Mouse (Mus musculus) macrophage (primary cell): ENCODE results near the gene Cfap299. TPM values are rescaled to one million over a fixed set of nuclear protein-coding genes. Genes with fewer than 3 reads are reported as not detected.

Source experiments
- H3K27ac ChIP-seq: fragments of 350-480 bp; formaldehyde crosslinking; 2 replicates; pipeline ENCODE4 v1.9.0; 2021
- H3K36me3 ChIP-seq: fragments of 350-480 bp; formaldehyde crosslinking; 2 replicates; pipeline ENCODE4 v1.9.0; 2021; ENCODE audit errors: inconsistent target
- H3K4me3 ChIP-seq: fragments of 350-480 bp; formaldehyde crosslinking; 2 replicates; pipeline ENCODE4 v1.9.0; 2021; ENCODE audit errors: inconsistent target
- H3K79me2 ChIP-seq: fragments of 350-480 bp; formaldehyde crosslinking; 2 replicates; pipeline ENCODE4 v1.9.0; 2021; ENCODE audit errors: inconsistent target
- WGBS: methylation state at CpG from one replicate; pipeline ENCODE4 v1.1.7; 2026; ENCODE audit warnings: inconsistent platforms; ENCODE audit not compliant: missing documents; 5-methylcytosine and 5-hydroxymethylcytosine counted together
- polyA plus RNA-seq: library from polyadenylated mRNA; stranded (reverse); fragments of 250-400 nt; gene quantifications from 3 replicates; pipeline ENCODE4 v1.2.4, GENCODE M21; 2018; ENCODE audit warnings: inconsistent platforms

The Cfap299 gene
- polyA plus RNA-seq, 1 experiment from 2014 or later = not detected

DNA sequence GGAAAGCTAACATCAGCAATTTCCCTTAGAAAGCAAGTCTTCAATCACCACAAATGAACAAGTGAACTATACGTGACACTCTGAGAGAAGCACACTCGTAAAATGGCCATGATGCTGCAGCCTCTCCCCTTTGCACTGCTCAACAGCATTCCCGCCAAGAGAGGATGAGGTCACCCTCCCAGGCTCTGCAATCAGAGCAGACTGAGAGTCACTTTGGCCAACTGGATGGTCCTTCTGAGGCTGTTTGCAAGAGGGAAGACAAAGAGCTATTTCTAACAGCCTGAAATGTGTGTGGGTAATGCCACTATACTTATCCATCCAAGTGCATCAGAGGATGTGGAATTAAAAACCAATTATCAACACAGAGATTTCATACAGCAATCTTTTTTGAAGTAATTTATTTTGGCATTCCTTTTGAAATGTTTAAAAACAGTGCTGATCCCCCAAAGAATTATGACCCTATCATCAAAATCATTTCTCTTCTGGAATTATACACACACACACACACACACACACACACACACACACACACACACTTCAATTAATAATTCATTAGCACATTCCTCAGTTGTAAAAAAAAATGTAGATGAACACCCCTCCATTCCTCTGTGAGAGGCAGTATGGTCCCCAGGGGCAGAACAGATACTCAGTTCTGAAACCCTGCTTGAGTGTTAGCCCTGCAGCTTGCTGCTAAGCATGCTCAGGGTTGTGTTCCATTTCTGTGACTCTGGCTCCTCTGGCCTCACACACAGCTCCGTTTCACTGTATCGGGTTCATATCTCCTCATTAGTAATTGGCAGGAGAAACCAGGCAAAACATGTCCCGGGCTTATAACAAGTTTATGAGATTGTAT, 403.3 kb downstream of the Cfap299 start:
- no peaks in the 10 kb centered on the region for H3K36me3 ChIP-seq
- no peak overlapping the region for H3K27ac ChIP-seq
- no peak overlapping the region for H3K4me3 ChIP-seq
- H3K79me2 ChIP-seq = no peaks in the 10 kb centered on the region
- 78% methylated on average over 6 of the region's 6 CpGs for WGBS

DNA sequence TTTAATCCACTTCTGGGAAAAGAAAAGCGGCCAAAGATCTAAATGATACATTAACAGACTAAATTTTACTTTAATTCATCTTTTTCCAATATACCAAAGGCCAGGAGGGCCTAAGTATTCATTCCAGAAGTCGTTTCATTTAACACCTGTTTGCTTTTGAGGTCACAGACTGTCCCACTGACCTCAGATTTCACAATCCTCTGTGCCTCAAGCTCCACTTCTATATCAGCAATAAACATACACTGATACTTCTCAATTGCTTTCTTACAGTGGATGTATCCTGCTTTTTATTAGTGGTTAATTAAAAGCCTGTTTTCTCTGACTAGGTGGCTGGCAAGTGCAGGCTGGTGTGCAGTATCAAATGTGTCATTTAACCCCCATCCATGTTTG, 403.9 kb downstream of the Cfap299 start:
- H3K79me2 ChIP-seq = no peaks in the 10 kb centered on the region
- H3K36me3 ChIP-seq = no peaks in the 10 kb centered on the region
- WGBS = 63% methylated on average over 2 of the region's 2 CpGs
- H3K4me3 ChIP-seq = no peak overlapping the region
- H3K27ac ChIP-seq = no peak overlapping the region

DNA sequence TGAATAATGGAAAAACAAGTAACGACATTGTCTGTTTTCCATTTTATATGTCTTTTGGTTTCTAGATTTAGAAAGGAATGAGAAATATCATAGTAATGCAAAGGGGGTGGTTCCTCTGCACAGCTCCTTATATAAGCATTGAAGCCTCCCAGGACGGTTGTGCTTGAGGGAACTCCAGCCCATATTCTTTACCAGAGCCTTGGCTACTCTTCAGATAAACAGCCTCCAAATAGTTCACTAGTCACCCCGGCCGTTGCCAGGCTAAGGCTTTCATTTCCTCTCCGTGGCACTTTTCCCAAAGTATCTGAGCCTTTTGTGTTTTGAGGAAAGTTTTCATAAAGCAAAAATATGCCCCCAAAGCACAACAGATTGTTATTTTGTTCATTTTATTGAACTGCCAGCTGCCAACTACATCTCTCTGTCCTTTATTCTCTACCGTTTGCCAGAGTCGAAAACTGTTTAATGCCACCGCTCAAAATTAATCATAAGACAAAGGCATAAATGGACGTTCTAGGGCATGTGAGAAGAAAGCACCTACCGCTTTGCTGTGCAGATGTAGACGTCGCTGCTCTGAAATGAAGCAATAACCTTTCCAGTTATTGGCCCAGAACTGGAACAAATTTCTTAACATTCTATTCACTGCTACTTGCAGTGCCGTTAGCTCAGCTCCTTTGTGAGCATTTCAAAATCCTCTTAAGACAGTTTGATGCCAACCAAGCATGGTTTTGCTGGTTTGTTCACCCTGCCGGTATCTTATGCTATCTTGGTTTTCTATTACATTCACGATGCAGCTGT, 433.0 kb downstream of the Cfap299 start:
- Histone ChIP-seq H3K27ac (no peak overlapping the region), H3K4me3 (no peak overlapping the region), H3K79me2 (no peaks in the 10 kb centered on the region), H3K36me3 (no peaks in the 10 kb centered on the region)
- WGBS = 90% methylated on average over 14 of the region's 15 CpGs

DNA sequence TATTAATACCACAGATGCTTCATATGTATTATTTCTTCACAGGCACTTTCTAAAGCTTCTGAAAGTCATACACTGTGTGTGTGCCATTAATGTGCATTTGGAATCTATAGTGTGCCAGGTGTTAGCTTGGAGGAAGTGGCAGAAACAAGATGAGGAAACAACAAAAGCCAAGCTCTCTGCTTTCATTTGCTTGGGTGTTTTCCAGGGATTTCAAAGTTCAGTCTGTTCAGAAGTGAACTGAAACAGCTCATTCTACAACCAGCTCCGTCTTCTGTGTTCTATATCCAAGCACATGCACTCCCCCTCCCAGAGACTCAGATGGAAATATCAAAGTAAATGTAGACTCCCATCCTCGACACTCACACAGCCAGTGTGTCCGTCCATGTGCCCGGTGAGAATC, 449.5 kb downstream of the Cfap299 start:
- H3K36me3 ChIP-seq = no peaks in the 10 kb centered on the region
- no peak overlapping the region for H3K4me3 ChIP-seq
- H3K27ac ChIP-seq = no peak overlapping the region
- WGBS = 85% methylated on average over 4 of the region's 4 CpGs
- H3K79me2 ChIP-seq = no peaks in the 10 kb centered on the region

DNA sequence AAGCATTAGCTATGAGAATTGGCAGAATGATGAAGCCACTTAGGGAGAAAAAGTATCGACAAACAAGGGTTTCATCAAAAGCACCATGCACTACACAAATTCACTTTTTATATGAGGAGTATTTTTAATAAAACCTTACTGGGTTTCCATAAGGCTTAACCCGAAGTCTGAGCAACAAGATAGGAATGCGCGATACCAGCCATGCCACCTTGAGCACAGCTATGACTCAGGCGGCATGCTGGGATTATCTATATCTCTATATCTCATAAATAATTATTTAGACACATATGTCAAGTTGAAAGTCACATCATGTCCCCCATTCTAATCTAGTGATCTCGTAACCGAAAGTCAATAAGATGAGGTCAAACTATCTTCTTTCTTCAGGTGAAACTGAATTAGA, 453.0 kb downstream of the Cfap299 start:
- H3K36me3 ChIP-seq = no peaks in the 10 kb centered on the region
- H3K4me3 ChIP-seq = no peak overlapping the region
- no peaks in the 10 kb centered on the region for H3K79me2 ChIP-seq
- H3K27ac ChIP-seq = no peak overlapping the region
- 99% methylated on average over 6 of the region's 7 CpGs for WGBS

DNA sequence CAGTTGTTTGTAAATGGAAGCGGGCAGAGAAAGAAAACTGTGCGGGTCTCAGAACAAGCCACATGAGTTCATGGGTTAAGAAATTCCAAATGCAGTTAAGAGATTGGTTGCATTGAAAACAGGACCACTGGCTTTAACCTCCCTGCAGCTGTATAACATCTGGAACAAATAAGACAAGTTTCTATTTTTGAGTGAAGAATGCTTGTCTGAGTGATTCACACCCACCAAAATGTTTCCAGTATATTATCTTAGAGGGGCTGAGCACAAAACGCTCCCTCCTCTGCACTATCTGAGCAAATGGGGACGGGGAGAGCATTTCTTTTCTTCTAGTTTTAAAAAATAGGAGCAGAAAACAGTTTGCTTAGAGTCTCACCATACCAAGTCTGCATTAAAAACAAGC, 458.6 kb downstream of the Cfap299 start:
- 77% methylated on average over 4 of the region's 4 CpGs for WGBS
- Histone ChIP-seq H3K4me3 (no peak overlapping the region), H3K27ac (no peak overlapping the region), H3K79me2 (no peaks in the 10 kb centered on the region), H3K36me3 (no peaks in the 10 kb centered on the region)

DNA sequence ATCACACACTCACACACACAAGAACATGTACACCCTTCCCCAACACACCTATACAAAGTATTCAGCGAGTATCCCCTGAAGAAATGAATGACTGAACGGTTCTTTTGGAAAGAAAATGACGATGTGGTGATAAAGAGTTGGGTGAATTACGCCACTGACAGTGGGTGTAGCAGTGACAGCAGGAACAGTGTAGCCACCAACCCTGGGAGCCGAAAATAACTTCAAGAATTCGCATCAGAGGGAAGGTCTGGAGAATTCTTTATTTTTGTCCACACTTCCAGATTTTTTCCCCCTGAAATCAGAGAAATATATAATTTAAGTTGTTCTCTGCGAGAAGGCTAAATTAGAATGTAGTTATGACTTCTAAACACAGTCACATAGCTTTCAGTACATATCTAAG, 459.5 kb downstream of the Cfap299 start:
- Histone ChIP-seq H3K4me3 (no peak overlapping the region), H3K79me2 (no peaks in the 10 kb centered on the region), H3K27ac (no peak overlapping the region), H3K36me3 (no peaks in the 10 kb centered on the region)
- 83% methylated on average over 7 of the region's 7 CpGs for WGBS

DNA sequence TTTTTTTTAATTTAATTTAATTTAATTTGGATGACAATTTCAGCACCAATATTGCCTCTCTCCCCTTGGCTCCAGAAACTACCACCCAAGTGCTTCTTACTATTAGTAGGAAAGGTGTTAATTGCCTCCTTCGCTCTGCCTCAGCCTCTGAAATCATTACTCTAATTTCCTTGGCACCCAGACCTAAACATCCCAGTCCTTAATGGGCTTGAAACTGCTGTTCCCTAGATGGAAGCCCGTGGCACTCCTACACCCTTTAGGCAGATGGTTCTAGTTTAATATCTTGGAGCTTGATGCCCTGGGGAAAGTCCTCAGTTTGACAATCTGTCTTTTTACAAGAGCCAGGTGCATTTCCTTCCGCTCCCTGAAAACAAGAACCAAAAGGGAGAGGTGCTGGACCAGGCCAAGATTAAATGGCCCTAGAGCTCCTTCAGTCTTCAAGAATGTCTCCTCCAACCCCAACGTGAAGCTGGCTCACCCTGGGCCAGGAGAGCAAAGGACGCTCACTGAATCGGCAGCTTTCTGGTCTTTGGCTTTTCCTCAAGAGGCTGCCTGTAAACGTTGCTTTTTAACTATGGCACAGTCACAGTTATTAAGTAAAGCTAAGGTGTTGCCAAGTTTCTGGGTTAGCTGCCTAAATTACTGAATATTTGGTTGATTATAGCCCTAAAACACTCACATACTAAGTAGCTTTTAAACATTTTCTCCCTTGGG, 461.9 kb downstream of the Cfap299 start:
- WGBS = 72% methylated on average over 7 of the region's 7 CpGs
- Histone ChIP-seq H3K79me2 (no peaks in the 10 kb centered on the region), H3K4me3 (no peak overlapping the region), H3K27ac (no peak overlapping the region), H3K36me3 (no peaks in the 10 kb centered on the region)

DNA sequence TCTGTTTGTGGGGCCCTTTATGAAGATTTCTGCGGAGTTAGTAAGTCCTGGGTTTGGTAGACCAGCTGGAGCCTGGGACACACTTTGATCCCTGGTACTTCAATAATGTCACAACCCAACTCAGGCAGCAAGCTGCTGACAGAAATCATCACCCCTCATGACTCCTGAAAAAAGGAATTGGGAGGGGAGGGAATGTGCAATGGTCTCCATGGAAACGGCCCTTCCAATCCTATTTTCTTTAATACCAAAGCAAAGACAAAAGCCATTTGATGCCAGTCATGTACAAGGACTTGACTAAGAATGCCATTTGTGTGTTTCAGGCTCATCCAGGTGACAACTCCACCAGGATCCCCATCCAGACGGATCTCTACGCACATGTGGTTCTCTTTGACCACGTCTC, 472.4 kb downstream of the Cfap299 start:
- WGBS = 82% methylated on average over 5 of the region's 5 CpGs
- H3K79me2 ChIP-seq = no peaks in the 10 kb centered on the region
- no peak overlapping the region for H3K4me3 ChIP-seq
- H3K27ac ChIP-seq = no peak overlapping the region
- H3K36me3 ChIP-seq = no peaks in the 10 kb centered on the region

DNA sequence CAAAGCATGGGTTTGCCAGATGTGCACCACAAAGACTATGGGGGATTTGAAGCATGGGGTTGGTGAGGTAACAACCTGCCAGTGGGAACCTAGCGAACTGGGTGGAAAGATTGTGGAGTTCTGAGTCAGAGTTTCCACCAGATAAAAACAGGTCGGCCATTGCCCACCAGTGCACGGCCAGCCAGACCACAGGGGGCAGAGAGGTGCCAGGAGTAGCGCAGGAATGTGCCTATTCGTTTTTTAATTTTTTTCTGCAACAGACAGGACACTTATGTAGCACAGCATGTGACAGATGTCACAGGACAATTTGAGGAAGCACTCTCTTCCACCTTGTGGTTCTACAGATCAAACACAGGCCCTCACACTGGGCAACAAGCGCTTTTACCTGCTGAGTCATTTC, 475.7 kb downstream of the Cfap299 start:
- Histone ChIP-seq H3K27ac (no peak overlapping the region), H3K36me3 (no peaks in the 10 kb centered on the region), H3K4me3 (no peak overlapping the region), H3K79me2 (no peaks in the 10 kb centered on the region)
- 85% methylated on average over 6 of the region's 6 CpGs for WGBS

DNA sequence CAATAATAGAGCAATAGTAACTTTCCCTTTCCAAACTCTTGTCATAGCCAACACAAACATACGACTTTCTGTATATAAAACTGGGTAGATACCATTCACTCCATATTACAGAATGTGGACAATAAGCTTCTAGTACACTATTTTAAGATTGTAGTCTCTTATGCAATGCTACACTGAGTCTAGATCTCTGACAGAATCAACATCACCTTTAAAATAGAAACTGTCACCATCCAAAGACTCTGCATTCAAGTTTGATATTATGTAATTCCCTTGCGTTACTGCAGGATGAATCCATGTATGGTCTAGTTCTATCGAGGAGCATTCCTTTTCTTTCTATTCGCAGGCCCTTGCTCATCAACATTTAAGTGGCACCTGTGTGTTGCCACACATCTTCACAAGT, 477.4 kb downstream of the Cfap299 start:
- no peak overlapping the region for H3K4me3 ChIP-seq
- WGBS = 93% methylated on average over 4 of the region's 4 CpGs

DNA sequence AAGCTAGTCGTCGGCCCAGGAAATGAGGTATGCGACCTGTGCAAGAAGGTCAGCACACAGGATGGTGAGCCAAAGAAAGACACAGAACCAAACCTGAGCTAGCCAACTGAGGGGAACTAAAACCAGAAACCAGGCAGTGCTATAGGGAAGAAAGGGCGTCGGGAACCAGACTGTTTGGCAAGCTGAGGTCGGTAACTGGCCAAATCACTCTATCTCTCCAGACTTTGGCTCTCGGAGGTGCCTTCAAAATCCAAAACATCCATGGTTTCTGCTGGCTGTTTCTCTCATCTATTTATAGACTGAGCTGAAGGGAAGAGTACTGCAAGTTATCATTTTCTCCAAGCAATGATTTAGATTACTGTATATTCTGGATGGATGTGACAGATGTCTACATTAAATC, 477.9 kb downstream of the Cfap299 start:
- Histone ChIP-seq H3K27ac (no peak overlapping the region), H3K79me2 (no peaks in the 10 kb centered on the region), H3K36me3 (no peaks in the 10 kb centered on the region), H3K4me3 (no peak overlapping the region)
- 91% methylated on average over 7 of the region's 7 CpGs for WGBS

More for the DNA sequence above, 477.4 kb downstream of the Cfap299 start:
- H3K27ac ChIP-seq = no peak overlapping the region
- no peaks in the 10 kb centered on the region for H3K79me2 ChIP-seq
- H3K36me3 ChIP-seq = no peaks in the 10 kb centered on the region

DNA sequence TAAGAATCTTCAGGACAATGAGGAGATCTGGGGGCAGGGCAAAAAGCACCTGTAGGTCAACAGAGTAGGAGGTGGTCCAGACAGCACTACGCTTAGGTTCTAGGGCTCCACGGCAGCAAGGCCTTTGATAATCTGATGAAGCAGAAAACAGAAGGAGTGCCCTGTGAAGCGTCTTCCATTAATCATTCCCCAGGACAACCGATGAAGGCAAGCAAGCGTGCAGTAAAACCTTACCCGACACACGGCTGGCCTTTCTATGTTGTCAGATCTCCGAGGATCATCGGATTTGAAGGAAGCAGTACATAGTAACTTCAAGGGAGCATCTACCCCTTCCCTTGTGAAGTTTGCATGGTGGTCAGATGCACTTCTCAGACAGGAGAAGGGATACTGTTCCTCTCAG, 478.8 kb downstream of the Cfap299 start:
- WGBS = 87% methylated on average over 9 of the region's 9 CpGs
- H3K27ac ChIP-seq = no peak overlapping the region

DNA sequence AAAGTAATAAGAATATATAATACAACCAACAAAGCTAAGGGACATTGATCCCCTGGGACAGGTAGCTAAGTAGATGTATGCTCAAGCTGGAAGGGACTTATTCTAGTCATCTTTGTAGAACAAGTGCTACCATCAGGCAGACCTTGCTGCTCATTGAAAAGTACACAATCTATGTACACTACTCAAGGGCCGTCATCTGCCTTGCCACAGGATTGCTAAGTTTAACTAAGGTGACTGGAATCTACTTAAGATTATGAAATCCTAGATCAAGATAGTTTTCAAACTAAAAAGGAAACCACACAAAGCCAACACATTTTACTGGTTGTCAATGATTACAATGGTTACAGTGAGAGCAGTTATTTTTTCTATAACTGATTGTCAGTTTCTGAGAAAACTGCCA, 483.3 kb downstream of the Cfap299 start:
- 67% methylated on average over 1 of the region's 1 CpGs for WGBS
- Histone ChIP-seq H3K4me3 (no peak overlapping the region), H3K36me3 (no peaks in the 10 kb centered on the region), H3K27ac (no peak overlapping the region), H3K79me2 (no peaks in the 10 kb centered on the region)

More for the DNA sequence above, 478.8 kb downstream of the Cfap299 start:
- H3K79me2 ChIP-seq = no peaks in the 10 kb centered on the region
- H3K36me3 ChIP-seq = no peaks in the 10 kb centered on the region
- no peak overlapping the region for H3K4me3 ChIP-seq

DNA sequence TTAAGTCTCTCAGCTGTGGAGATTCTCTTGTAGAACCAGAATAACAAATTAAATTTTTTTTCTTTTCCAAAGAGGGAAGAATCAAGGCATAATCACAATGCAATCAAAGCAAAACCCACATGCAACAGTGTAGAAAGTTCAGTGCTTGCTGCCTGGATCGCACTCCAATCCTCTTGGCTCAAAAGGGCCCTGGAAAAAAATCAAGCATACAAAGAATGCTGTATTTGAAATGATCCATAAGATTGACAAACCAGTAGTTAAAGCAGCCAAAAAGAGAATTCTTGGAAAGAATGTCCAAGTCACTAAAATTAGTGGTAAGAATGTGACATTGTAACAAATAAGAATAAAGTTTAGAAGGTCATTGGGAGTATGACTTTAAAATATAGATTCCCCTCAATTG, 486.2 kb downstream of the Cfap299 start:
- H3K79me2 ChIP-seq = no peaks in the 10 kb centered on the region
- H3K36me3 ChIP-seq = no peaks in the 10 kb centered on the region
- no peak overlapping the region for H3K4me3 ChIP-seq
- 86% methylated on average over 1 of the region's 1 CpGs for WGBS
- H3K27ac ChIP-seq = no peak overlapping the region
